Mouse (Mus musculus) embryonic facial prominence, embryonic 13.5 days (tissue): ENCODE results near the gene Ccdc191. TPM values are rescaled to one million over a fixed set of nuclear protein-coding genes. Genes with fewer than 3 reads are reported as not detected.

Experiments
- ATAC-seq: fragments of 200-750 bp; cut with Nextera tagmentation; 2 replicates; pipeline ENCODE4 v1.8.0; 2017; ENCODE audit warnings: low read depth; ENCODE audit not compliant: insufficient number of reproducible peaks, insufficient read depth, low FRiP score, low TSS enrichment
- H3K27ac ChIP-seq: fragments of 300-500 bp; sonication (generic); 2 replicates; pipeline ENCODE4 v1.5.1; 2015; ENCODE audit warnings: moderate library complexity, mild to moderate bottlenecking, inconsistent platforms
- H3K27me3 ChIP-seq: fragments of 300-500 bp; sonication (generic); 2 replicates; pipeline ENCODE4 v1.6.1; 2015; ENCODE audit warnings: mild to moderate bottlenecking, inconsistent platforms
- H3K36me3 ChIP-seq: fragments of 300-500 bp; sonication (generic); 2 replicates; pipeline ENCODE4 v1.6.1; 2015; ENCODE audit warnings: mild to moderate bottlenecking, inconsistent platforms
- H3K4me1 ChIP-seq: fragments of 300-500 bp; sonication (generic); 2 replicates; pipeline ENCODE4 v1.6.1; 2015; ENCODE audit warnings: inconsistent platforms
- H3K4me2 ChIP-seq: fragments of 300-500 bp; sonication (generic); 2 replicates; pipeline ENCODE4 v1.6.1; 2015; ENCODE audit warnings: moderate library complexity, mild to moderate bottlenecking, inconsistent platforms
- H3K4me3 ChIP-seq: fragments of 300-500 bp; sonication (generic); 2 replicates; pipeline ENCODE4 v1.5.1; 2015; ENCODE audit warnings: mild to moderate bottlenecking, inconsistent platforms
- H3K9ac ChIP-seq: fragments of 300-500 bp; sonication (generic); 2 replicates; pipeline ENCODE4 v1.6.1; 2015; ENCODE audit warnings: mild to moderate bottlenecking, inconsistent platforms
- H3K9me3 ChIP-seq: fragments of 300-500 bp; sonication (generic); 2 replicates; pipeline ENCODE4 v1.6.1; 2016; ENCODE audit warnings: inconsistent platforms
- WGBS: fragments of 180-500 bp; shearing (Covaris S2); methylation state at CpG from one replicate; pipeline ENCODE4 v1.1.7; 2015; ENCODE audit warnings: mixed read lengths; 5-methylcytosine and 5-hydroxymethylcytosine counted together
- polyA plus RNA-seq: library from polyadenylated mRNA; unstranded; fragments of >200 nt; fragmentation: Nextera tagmentation; extraction: Ambion mirVana; gene quantifications from 2 replicates; pipeline ENCODE4 v1.2.1, GENCODE M21; 2015

Ccdc191 gene
- polyA plus RNA-seq, 1 experiment from 2014 or later = 18.7 TPM

DNA sequence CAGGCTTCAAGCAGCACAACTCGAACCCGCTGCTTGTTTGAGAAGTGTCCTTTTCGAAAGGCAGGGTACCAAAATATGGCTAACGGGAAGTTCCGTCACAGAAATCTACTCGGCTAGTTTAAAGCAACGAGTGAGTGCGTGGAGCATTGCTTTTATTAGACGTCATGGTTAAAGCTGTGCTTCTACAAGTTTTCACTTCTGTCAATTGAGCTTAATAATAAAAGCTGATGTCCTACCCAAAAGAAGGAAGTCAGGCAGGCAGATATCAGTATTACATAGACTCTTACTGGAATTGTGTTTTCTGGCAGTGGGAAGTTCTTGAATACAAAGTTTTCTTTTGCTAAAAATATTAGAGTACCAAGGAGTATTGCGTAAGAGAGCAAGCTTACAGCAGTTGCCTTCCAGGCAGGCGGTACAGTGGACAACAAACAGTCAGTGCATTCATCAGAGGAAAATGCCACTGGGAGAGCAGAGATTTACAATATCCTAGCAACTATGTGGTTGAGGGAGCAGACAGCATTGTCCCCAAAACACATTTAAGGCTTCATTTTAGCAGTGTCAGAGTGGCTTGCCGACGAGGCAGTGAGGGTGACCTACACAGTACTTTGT, 76.3 kb downstream of the Ccdc191 start:
- 86% methylated on average over 13 of the region's 13 CpGs for WGBS
- Histone ChIP-seq H3K9ac (no peak overlapping the region), H3K36me3 (no peaks in the 10 kb centered on the region), H3K4me2 (no peak overlapping the region), H3K4me1 (no peaks in the 10 kb centered on the region), H3K9me3 (no peaks in the 10 kb centered on the region), H3K27ac (no peak overlapping the region), H3K4me3 (no peak overlapping the region), H3K27me3 (no peaks in the 10 kb centered on the region)
- ATAC-seq = no peak

DNA sequence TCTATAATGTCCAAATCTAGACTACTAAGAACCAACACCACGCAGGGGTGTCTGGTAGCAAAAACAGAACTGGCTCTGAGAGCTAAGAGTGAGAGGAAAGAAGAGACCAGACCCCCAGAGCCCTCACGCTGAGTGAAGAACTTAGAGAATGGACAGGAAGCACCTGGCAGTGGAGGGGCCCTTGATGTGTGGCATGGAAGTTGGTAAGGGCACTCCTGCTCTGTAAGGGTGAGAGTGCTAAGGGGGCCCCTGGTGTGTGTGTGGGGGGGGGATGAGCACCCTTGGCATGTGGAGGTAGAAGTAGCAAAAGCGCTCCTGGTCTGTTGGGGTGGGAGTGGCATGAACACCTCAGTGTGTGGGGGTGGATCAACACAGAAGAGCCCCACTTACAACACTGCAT, 80.8 kb downstream of the Ccdc191 start:
- H3K27ac ChIP-seq = no peak overlapping the region
- WGBS = 83% methylated on average over 3 of the region's 3 CpGs
- no peak overlapping the region for H3K4me3 ChIP-seq
- H3K4me1 ChIP-seq = no peaks in the 10 kb centered on the region
- H3K9ac ChIP-seq = no peak overlapping the region
- no peaks in the 10 kb centered on the region for H3K9me3 ChIP-seq
- ATAC-seq = no peak
- no peak overlapping the region for H3K4me2 ChIP-seq
- no peaks in the 10 kb centered on the region for H3K36me3 ChIP-seq
- no peaks in the 10 kb centered on the region for H3K27me3 ChIP-seq

DNA sequence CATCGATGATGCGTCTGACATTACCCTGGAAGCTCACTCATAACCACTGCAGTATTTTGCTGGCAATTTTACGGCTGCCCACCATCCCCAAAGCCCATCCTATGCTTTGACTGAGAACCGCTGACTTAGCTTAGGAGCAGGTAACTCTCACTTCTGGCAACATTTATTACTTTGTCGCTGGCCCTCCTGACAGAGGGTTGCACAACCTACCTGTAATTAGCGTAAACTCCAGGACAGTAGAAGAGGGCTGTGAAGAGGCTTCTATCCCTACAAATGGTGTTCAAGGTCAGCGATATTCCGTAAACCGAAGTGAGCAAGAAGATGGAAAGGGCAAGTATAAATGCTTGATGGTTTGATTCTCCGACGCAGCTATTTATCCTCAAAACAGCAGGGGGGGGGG, 81.6 kb downstream of the Ccdc191 start:
- Histone ChIP-seq H3K9me3 (no peaks in the 10 kb centered on the region), H3K36me3 (no peaks in the 10 kb centered on the region), H3K4me3 (no peak overlapping the region), H3K27me3 (no peaks in the 10 kb centered on the region), H3K27ac (no peak overlapping the region), H3K4me1 (no peaks in the 10 kb centered on the region), H3K9ac (no peak overlapping the region), H3K4me2 (no peak overlapping the region)
- no peak for ATAC-seq
- WGBS = 94% methylated on average over 11 of the region's 11 CpGs

DNA sequence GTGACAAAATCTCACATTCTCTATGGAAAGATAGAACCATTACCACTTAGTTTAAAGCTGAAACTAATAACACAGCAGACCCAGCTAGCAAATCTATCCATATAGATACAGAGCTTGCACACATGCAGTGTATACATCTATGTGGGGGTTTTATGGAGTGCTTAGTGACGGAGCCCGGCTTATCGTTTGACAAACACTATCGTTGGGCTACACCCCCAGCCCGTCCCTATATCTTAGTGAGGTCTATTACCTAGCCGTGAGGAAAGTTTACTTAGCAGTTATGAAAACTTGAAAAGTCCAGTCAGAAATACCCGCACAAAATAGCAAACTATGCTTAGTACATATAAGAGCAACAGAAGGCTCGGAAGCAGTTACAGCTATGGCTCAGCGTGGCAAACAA, 82.1 kb downstream of the Ccdc191 start:
- Histone ChIP-seq H3K4me3 (no peak overlapping the region), H3K27ac (no peak overlapping the region), H3K9ac (no peak overlapping the region), H3K36me3 (no peaks in the 10 kb centered on the region), H3K27me3 (no peaks in the 10 kb centered on the region), H3K4me1 (no peaks in the 10 kb centered on the region), H3K4me2 (no peak overlapping the region), H3K9me3 (no peaks in the 10 kb centered on the region)
- no peak for ATAC-seq
- 91% methylated on average over 9 of the region's 9 CpGs for WGBS

DNA sequence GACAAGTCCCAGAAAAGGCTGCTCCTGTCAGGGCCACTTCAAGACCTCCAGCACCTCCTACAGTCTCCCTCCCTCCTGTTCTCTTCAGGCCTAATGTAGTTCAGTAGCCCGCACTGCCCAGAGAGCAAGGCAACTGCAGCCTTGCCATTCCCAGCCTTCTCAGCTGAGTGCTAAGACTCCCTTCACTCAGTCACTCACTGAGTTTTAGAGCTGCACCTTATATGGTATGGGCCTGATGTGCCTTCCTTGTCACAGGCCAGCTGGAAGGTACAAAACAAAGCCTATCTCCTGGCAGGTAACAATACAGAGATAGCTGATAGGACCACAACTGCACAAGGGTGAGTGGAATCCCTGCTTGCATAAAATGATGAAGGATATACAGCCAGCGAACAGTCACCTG, 82.8 kb downstream of the Ccdc191 start:
- Histone ChIP-seq H3K27ac (no peak overlapping the region), H3K9ac (no peak overlapping the region), H3K4me1 (no peaks in the 10 kb centered on the region), H3K36me3 (no peaks in the 10 kb centered on the region), H3K4me3 (no peak overlapping the region), H3K9me3 (no peaks in the 10 kb centered on the region), H3K27me3 (peaks cover 1% of the 10 kb centered on the region; the same call in 1 of the 2 replicates), H3K4me2 (no peak overlapping the region)
- ATAC-seq = no peak
- 95% methylated on average over 2 of the region's 2 CpGs for whole genome bisulfite sequencing

DNA sequence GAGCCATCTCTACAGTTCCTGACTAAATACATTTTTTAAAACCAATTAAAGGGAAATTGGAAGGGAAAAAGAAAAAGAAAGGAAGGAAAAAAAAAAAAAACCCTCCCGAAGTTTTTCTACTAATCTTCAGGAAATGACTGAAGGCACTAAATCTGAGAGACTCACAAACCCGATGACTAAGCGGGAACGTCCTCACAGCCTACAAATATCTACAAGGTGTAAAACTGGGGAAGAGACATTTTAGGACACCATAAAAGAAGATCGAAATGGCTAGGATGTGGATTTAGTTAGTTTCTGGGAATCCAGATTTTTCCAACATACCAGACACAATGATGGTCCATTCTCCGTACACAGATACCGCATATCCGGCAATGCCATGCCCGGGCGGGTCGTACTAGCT, 83.5 kb downstream of the Ccdc191 start:
- no peak overlapping the region for H3K4me3 ChIP-seq
- H3K27ac ChIP-seq = no peak overlapping the region
- H3K36me3 ChIP-seq = no peaks in the 10 kb centered on the region
- H3K4me1 ChIP-seq = no peaks in the 10 kb centered on the region
- 93% methylated on average over 11 of the region's 11 CpGs for WGBS
- ATAC-seq = no peak
- no peak overlapping the region for H3K9ac ChIP-seq
- H3K4me2 ChIP-seq = no peak overlapping the region
- H3K9me3 ChIP-seq = no peaks in the 10 kb centered on the region
- peaks cover 5% of the 10 kb centered on the region for H3K27me3 ChIP-seq

DNA sequence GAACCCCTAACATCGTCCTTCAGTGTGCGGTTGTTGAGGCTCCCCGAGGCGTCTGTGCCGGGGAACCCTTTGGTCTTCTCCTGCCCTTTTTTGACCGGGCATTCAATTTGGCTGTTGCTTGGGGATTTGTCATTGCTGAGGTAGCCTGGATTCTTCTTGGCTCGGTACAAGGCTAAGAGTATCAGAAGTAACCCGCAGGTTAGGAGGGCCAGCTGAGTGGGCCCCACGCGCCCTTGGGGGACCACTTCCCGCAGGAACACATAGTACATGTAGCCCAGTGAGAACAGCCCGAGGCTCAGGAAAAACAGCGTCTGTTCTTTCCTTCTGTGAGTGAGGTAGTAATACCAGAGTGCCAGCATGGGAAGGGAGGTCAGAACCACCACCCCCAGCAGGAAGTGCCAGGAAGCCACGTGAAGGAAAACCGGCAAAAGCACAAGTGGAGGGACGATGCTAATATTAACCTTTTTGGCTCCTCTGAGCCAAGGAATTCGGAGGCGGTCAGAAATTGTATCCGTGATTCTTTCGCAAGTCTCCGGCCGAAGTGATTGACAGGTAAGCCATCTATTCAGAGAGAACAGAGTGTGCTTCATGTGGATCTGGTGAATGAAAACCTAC, 84.1 kb downstream of the Ccdc191 start:
- Histone ChIP-seq H3K27ac (no peak overlapping the region), H3K27me3 (peaks cover 10% of the 10 kb centered on the region), H3K36me3 (no peaks in the 10 kb centered on the region), H3K4me2 (no peak overlapping the region), H3K4me3 (no peak overlapping the region), H3K9me3 (no peaks in the 10 kb centered on the region), H3K4me1 (no peaks in the 10 kb centered on the region), H3K9ac (no peak overlapping the region)
- WGBS = 68% methylated on average over 22 of the region's 22 CpGs
- ATAC-seq = no peak

DNA sequence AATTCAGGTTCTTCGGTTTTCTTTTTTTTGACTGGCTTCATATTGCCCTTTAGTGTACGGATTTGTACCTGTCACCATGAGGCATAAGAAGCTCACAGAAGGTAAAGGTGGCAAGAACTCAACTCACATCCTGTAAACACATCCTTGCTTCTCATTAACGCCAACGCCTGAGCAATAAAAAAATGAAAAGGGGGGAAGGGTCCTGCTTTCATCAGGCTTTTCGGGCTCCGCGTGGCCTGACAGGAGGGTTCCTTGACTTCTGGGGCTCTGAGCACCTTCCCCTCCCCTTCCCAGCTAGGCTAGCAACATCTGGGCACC, 89.4 kb downstream of the Ccdc191 start:
- no peak for ATAC-seq
- Histone ChIP-seq H3K4me2 (peak overlapping the region; percentile 100), H3K9ac (peak overlapping the region; percentile 69), H3K4me1 (peaks cover 5% of the 10 kb centered on the region; the same call in 1 of the 2 replicates), H3K27ac (no peak overlapping the region), H3K27me3 (peaks cover 30% of the 10 kb centered on the region), H3K4me3 (peak overlapping the region; percentile 66), H3K9me3 (no peaks in the 10 kb centered on the region), H3K36me3 (no peaks in the 10 kb centered on the region)
- WGBS = 18% methylated on average over 7 of the region's 7 CpGs

DNA sequence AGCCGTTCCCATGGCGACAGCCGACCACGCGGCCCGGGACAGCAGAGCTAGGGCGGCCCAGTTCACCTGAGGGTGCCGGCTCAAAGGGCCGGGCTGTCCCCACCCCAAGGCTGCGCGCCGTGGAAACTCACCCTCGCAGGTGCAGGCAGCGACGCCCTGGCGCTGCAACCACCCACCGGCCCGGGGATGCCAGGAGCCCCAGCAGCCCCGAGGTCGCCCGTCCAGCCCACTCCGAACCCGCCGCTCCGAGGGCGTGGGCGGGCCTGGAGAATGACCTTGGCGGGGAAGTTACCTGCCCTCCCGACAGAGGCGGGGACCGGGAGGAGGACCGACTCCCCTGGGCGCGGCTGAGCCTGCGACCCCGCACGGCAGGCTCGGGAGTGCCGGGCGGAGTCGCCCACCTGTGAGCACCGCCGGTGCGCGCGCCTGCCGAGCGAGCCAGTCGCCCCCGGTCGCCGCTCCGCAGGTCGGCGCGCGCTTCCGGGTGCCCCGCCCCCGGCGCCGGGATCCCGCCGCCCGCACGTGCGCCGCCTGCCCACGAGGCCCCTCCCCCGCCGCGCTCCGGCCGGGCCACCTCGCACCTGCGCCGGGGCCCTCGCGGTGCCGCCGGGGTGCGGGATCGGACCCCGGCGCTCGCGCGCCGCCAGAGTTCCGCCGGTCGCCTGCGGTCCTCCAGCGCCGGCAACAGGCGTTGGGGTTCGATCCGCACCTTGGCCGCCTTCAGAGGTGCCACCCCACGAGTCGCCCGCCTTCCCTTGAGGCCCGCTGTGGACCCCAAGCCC, 89.9 kb downstream of the Ccdc191 start, which contains the start of gene Zdhhc23:
TSS of gene Zdhhc23 (minus strand) at position 464 of the 782 bp plus-strand sequence.
- Histone ChIP-seq H3K9me3 (no peaks in the 10 kb centered on the region), H3K9ac (peak within 1 kb of the TSS; percentile 69), H3K4me3 (peak within 1 kb of the TSS; percentile 66), H3K36me3 (no peaks in the 10 kb centered on the region), H3K27ac (no peak within 1 kb of the TSS), H3K4me2 (peak within 1 kb of the TSS; percentile 100), H3K4me1 (peaks cover 5% of the 10 kb centered on the region; the same call in 1 of the 2 replicates), H3K27me3 (peaks cover 30% of the 10 kb centered on the region)
- under 1% methylated on average over 87 of the region's 103 CpGs for WGBS
- ATAC-seq = peak; percentile 68

DNA sequence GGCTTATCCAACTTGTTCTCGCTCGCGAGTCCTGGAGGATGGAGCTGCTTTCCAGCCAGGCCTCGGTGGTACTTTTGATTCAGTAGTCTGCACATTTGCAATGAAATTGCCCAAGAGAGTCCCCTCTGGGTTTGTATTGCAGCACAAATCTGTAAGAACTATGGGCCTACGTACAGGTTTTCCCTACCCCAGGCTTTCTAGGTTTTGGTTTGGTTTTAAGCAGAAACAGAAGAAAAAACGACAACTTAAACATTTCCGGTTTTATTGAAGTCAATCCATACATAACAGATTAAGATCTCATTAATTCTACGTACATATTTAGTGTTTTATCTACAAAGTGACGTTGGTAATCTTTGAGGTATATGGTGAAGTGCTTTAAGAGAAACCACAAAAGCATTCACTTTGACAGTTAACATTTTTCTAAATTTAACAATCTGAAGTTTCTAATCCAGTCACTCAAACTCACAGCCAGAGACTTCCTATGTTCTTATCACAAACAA, 90.6 kb downstream of the Ccdc191 start:
- peak overlapping the region; percentile 66 for H3K4me3 ChIP-seq
- 19% methylated on average over 9 of the region's 9 CpGs for WGBS
- H3K27ac ChIP-seq = no peak overlapping the region
- no peak for ATAC-seq
- no peaks in the 10 kb centered on the region for H3K9me3 ChIP-seq
- no peaks in the 10 kb centered on the region for H3K36me3 ChIP-seq
- peak overlapping the region; percentile 69 for H3K9ac ChIP-seq
- peak overlapping the region; percentile 100 for H3K4me2 ChIP-seq
- H3K4me1 ChIP-seq = peaks cover 5% of the 10 kb centered on the region; the same call in 1 of the 2 replicates
- peaks cover 30% of the 10 kb centered on the region for H3K27me3 ChIP-seq

DNA sequence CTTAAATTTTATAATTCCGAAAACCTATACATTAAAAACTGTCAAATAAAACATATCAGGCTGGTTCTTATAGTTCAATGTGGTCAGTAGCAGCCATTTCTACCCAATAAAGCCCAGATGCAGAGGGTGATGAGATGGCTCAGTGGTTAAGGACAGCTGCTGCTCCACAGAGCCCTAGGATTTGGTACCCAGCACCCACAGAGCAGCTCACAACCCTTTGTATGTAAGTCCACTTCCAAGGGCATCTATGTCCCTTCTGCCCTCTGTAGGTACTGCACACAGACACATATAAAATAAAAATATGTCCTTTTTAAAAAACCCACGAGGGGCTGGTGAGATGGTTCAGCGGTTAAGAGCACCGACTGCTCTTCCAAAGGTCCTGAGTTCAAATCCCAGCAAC, 96.7 kb downstream of the Ccdc191 start:
- Histone ChIP-seq H3K4me2 (no peak overlapping the region), H3K9ac (no peak overlapping the region), H3K27me3 (no peaks in the 10 kb centered on the region), H3K27ac (no peak overlapping the region), H3K36me3 (no peaks in the 10 kb centered on the region), H3K4me1 (no peaks in the 10 kb centered on the region), H3K9me3 (no peaks in the 10 kb centered on the region), H3K4me3 (no peak overlapping the region)
- 84% methylated on average over 4 of the region's 4 CpGs for WGBS
- no peak for ATAC-seq

DNA sequence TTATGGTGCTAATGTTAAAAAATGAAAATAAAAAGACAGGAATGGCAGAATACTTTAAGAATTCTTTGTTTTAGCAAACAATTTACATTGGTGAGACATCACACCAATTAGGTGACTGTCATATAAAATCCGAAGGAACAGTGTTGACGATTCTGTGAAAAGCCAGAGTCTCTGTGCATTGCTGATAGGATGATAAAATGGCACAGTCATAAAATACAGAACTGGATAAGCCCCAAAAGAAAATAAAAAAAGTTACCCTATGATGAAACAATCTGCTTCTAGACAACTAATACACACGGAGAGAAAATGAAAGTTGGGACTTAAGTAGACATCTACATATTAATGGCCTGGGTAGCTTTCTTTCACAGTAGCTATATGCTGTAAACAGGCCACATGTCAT, 105.0 kb downstream of the Ccdc191 start:
- ATAC-seq = no peak
- no peaks in the 10 kb centered on the region for H3K36me3 ChIP-seq
- H3K4me1 ChIP-seq = no peaks in the 10 kb centered on the region
- no peaks in the 10 kb centered on the region for H3K9me3 ChIP-seq
- no peaks in the 10 kb centered on the region for H3K27me3 ChIP-seq
- no peak overlapping the region for H3K27ac ChIP-seq
- no peak overlapping the region for H3K4me2 ChIP-seq
- no peak overlapping the region for H3K4me3 ChIP-seq
- H3K9ac ChIP-seq = no peak overlapping the region
- 88% methylated on average over 3 of the region's 3 CpGs for WGBS
